In the genomic region with DNA sequence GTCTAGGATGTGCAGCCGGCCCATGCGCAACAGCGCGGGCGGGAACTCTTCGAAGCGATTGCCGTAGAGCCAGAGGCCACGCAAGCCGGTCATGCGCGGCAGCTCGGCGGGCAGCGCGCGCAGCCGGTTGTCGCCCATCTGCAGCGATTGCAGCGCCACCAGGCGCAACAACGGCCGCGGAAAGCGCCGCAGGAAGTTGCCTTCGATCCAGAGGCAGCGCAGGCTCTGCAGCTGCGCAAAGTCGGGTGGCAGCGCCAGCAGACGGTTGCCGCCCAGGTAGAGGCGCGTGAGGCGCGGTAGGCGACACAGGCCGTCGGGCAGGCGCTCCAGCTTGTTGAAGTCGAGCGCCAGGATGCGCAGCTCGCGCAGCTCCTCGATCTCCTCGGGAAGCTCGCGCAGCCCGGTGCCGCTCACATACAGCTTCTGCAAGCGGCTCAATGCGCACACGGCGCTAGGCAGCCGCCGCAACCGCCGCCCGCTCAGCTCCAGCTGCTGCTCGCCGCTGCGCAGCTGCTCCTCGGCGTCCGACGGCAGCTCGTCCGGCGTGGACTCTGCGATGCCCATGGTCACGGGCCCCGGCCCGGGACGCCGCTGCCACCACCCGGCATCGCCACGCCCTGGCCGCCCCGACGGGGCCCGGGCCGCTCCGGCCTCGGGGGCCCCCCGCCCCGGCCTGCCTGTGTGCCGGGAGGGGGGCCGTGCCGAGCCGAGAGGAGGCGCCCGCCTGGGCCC, we compare ENCODE assay signal across 9 mouse cellular contexts. TPM values are rescaled to one million over a fixed set of nuclear protein-coding genes. Genes with fewer than 3 reads are reported as not detected.
DNase-seq lines count a peak whose midpoint lies in the region; ATAC-seq and TF ChIP-seq lines count a peak whose summit lies in the region.
"Had no signal": no experiment of that assay in that cellular context is flagged by ENCODE, and none has a peak within 500 bp of the region (broad histone marks: within the 10 kb centered on the region; RNA-seq: fewer than 3 reads in every experiment).

TSS of gene Lrrc10b (minus strand) at position 722 of the 732 bp plus-strand sequence.

- H3K36me3 ChIP-seq in erythroblast, embryonic 14.5 days (ENCODE audit: control insufficient read depth) = no peaks in the 10 kb centered on the region
- H3K36me3 ChIP-seq in embryonic facial prominence, embryonic 14.5 days (ENCODE audit: control insufficient read depth, insufficient read depth, low read length) = no peaks in the 10 kb centered on the region
- no peaks in the 10 kb centered on the region for H3K36me3 ChIP-seq in lung, postnatal 0 days (ENCODE audit: insufficient read depth, low read length)

- H3K27me3 ChIP-seq in erythroblast, embryonic 14.5 days (ENCODE audit: control insufficient read depth) = peaks cover 97% of the 10 kb centered on the region
- H3K27me3 ChIP-seq in embryonic facial prominence, embryonic 14.5 days (replicated peaks; ENCODE audit: control insufficient read depth, insufficient read depth, low read length) = peaks cover 66% of the 10 kb centered on the region
- H3K27me3 ChIP-seq in lung, postnatal 0 days (replicated peaks; ENCODE audit: insufficient read depth, low read length) = peaks cover 29% of the 10 kb centered on the region

- H3K4me3 ChIP-seq in erythroblast, embryonic 14.5 days (replicated peaks) = peak within 1 kb of the TSS; percentile 18
- H3K4me3 ChIP-seq in embryonic facial prominence, embryonic 14.5 days (ENCODE audit: low read depth, low read length) = peak within 1 kb of the TSS; percentile 53
- H3K4me3 ChIP-seq in lung, postnatal 0 days (ENCODE audit: low read depth, low read length) = peak within 1 kb of the TSS; percentile 41

- peaks cover 8% of the 10 kb centered on the region; the same call in 1 of the 2 replicates for H3K9me3 ChIP-seq in erythroblast, embryonic 14.5 days (ENCODE audit: control insufficient read depth, low read length)
- no peaks in the 10 kb centered on the region for H3K9me3 ChIP-seq in embryonic facial prominence, embryonic 14.5 days (ENCODE audit: control insufficient read depth, low read length)
- H3K9me3 ChIP-seq in lung, postnatal 0 days (ENCODE audit: low read length) = no peaks in the 10 kb centered on the region

- WGBS in embryonic facial prominence, embryonic 14.5 days = under 1% methylated on average over 52 of the region's 96 CpGs
- under 1% methylated on average over 70 of the region's 96 CpGs for WGBS in lung, postnatal 0 days

- peak within 1 kb of the TSS; percentile 54 for H3K9ac ChIP-seq in embryonic facial prominence, embryonic 14.5 days (ENCODE audit: low read depth, low read length)
- no peak within 1 kb of the TSS for H3K9ac ChIP-seq in lung, postnatal 0 days (replicated peaks; ENCODE audit: low read depth)

- H3K4me1 ChIP-seq in erythroblast, embryonic 14.5 days (ENCODE audit: control insufficient read depth) = peaks cover 14% of the 10 kb centered on the region
- peaks cover 5% of the 10 kb centered on the region for H3K4me1 ChIP-seq in embryonic facial prominence, embryonic 14.5 days (ENCODE audit: control insufficient read depth, insufficient read depth, low read length)
- H3K4me1 ChIP-seq in lung, postnatal 0 days (ENCODE audit: insufficient read depth, low read depth, low read length) = peaks cover 6% of the 10 kb centered on the region

- no peak for ATAC-seq in erythroblast, adult 5-6 weeks (replicated peaks; ENCODE audit: low FRiP score, poor library complexity, severe bottlenecking)
- peak; percentile 77 for ATAC-seq in embryonic facial prominence, embryonic 14.5 days (ENCODE audit: low read depth)
- ATAC-seq in hematopoietic stem cell, adult 5-6 weeks (replicated peaks in 1 of 2; ENCODE audit: insufficient read depth in 1 of 2, low FRiP score in 2 of 2, low TSS enrichment in 1 of 2, low read depth in 1 of 2, poor library complexity in 2 of 2, severe bottlenecking in 2 of 2) = peak; percentile 38 to 63; a peak in 3 of 4 replicates
- ATAC-seq in lung, postnatal 0 days = peak; percentile 59

- 0 out of 2 replicates have a peak within 1 kb of the TSS, but pooled peaks have one; percentile 10 for H3K27ac ChIP-seq in embryonic facial prominence, embryonic 14.5 days (replicated peaks; ENCODE audit: low read depth, low read length)
- H3K27ac ChIP-seq in lung, postnatal 0 days (ENCODE audit: low read length) = peak within 1 kb of the TSS; percentile 20; the same call in 1 of the 2 replicates

- peak; percentile 66 for TF ChIP-seq CTCF in lung, postnatal 0 days (IDR thresholded peaks at IDR 0.05)

- peak within 1 kb of the TSS; percentile 93 for H3K4me2 ChIP-seq in embryonic facial prominence, embryonic 14.5 days (ENCODE audit: low read depth, low read length)
- H3K4me2 ChIP-seq in lung, postnatal 0 days (replicated peaks; ENCODE audit: low read depth, low read length) = peak within 1 kb of the TSS; percentile 72

- DNase-seq in embryonic facial prominence, embryonic 14.5 days (ENCODE audit: low spot score) = peak; percentile 80
- DNase-seq in layer of hippocampus, postnatal 10 days (ENCODE audit: low spot score in 2 of 2) = peak; percentile 68 to 74
- DNase-seq in lung, postnatal 0 days (ENCODE audit: low spot score) = peak; percentile 78
- peak; percentile 64 for DNase-seq in retina, postnatal 7 days (ENCODE audit: low read depth, low spot score)
- peak; percentile 57 for DNase-seq in urinary bladder, postnatal 14 days (ENCODE audit: low spot score)

- no peak for TF ChIP-seq EP300 in lung, postnatal 0 days (IDR thresholded peaks at IDR 0.05)

RNA-seq across cellular contexts. Expression of gene Lrrc10b, which starts in this region (rescaled TPM):
- polyA plus RNA-seq in erythroblast, embryonic 14.5 days (2012) = not detected in 2 replicates
- not detected in 2 replicates for total RNA-seq in erythroblast, adult 5-6 weeks (2015; ENCODE audit: low replicate concordance)
- total RNA-seq in erythroblast, adult 5-6 weeks (2017; ENCODE audit: low replicate concordance) = not detected in 2 replicates
- 0.68 and 1.4 TPM in 2 replicates for polyA plus RNA-seq in embryonic facial prominence, embryonic 14.5 days (2014; fragmentation: Nextera tagmentation; extraction: Ambion mirVana)
- total RNA-seq in hematopoietic stem cell, adult 5-6 weeks (2017) = not detected in 2 replicates
- 10 to 100 TPM; 27.4 to 28.0 TPM for total RNA-seq in layer of hippocampus, postnatal 10 days (2021)
- 3.7 and 3.9 TPM in 2 replicates for polyA plus RNA-seq in lung, postnatal 0 days (2015; fragmentation: Nextera tagmentation; extraction: Ambion mirVana)
- total RNA-seq: CH12.LX had no signal

Comparison
In these comparisons a context has a peak if more than half of its experiments do, and no peak if none do; other contexts are left out.
1. RNA of gene Lrrc10b (total RNA-seq): 27.4 to 28.0 TPM in layer of hippocampus, postnatal 10 days; not detected in erythroblast, adult 5-6 weeks and not detected in hematopoietic stem cell, adult 5-6 weeks; every median in the first group is over 10 times any median in the second.
2. Peak in ATAC-seq in hematopoietic stem cell, adult 5-6 weeks; RNA of the gene not detected or under 1 TPM.
3. Peak in every context shown above with its lines, with median percentiles within 50 percentile points of each other: H3K4me3 ChIP-seq and DNase-seq.